Mouse (Mus musculus): Measurements from ENCODE around the gene Klhl4. TPM values are rescaled to one million over a fixed set of nuclear protein-coding genes. Genes with fewer than 3 reads are reported as not detected.

Klhl4 gene
- polyA plus RNA-seq (2015; fragmentation: Illumina TruSeq; extraction: RNeasy Lipid Tissue Mini Kit (QIAGEN cat#74804); ENCODE audit: low read depth, low replicate concordance): 19.8 TPM

DNA sequence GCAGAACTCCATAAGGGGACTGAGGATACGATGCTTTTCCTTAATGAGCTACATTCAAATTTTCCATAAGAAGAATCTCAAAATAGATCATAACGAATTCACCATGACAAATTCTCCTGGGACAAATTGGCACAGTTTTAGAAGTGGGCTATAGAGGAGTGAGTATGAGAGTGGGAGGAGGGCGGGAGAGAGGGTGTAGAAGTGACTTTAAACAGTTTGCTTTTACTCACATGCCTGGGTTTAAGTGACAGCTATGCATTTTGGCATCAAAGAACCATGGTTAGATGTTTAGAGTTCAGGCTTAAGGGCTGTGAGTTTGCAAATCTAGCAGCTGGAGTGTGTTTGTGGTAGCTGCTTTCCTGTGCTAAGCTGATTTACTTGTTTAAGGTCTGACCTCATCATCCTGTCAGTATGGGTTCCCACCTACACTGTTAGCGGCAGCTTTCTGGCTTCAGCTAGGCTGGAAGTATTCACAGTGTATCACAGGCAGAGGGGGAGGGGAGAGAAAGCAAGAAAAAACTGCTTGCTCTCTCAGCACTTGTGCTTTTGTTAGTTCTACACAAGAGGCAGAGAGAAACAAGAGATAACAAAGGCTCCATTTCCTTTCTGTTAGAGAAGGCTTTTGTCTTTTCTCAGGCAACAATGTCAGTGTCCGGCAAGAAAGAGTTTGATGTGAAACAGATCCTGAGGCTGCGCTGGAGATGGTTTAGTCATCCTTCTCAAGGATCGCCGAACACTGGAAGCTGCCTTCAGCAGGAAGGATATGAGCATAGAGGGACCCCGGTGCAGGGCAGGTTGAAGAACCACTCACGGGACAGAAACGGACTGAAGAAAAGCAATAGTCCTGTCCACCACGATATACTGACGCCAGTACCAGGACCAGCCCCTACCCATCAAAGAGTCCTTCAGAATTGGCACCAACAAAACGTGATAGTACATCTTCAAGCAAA is at the start of gene Klhl4:
Gene Klhl4 (plus strand): TSS at position 552 of the 950 bp plus-strand sequence.

